Mouse (Mus musculus): ENCODE data around the gene Pxdc1.
A peak's percentile ranks its signal among the peaks of the same experiment; 100 is the strongest.

The Pxdc1 gene

DNA sequence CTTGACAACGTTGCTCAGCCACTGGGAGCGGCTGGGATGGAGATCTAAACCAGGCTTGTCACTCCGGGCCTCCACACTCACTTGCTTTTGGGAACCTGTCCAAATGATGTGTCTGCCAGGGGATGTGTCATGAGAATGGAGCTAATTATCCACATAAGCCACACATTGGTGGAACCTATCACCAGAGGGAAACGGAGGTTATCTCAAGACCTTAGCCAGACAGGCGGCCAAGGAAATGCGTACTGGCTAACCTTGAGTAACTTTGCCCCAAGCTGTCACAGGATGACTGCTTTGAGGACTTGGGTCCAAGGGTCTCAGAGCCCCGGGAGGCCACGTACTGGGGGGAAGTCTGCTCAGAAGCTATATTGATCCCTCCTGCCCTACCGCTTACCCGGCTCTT, 2.3 kb downstream of the Pxdc1 start:
- peak in 1 of 2 experiments; percentile 62 for DNase-seq

DNA sequence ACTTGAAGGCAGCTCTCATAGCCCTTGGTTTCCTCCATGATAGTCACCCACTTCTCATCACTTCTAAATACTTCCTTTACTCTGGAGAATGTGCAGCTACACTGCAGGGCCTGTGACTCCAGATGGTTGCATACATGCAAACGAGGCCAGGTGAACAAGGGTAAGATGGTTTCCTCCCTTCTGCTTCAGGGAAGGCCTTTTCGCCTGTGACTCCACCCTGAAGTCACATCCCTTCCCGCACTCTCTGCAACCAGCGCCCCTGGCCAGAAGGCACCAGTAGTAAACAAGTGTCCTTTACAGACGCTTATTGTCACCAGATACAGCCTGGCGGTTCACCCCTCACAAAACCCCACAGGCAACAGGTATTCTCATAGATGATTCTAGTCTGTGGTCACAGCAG, 2.9 kb downstream of the Pxdc1 start:
- no peak for DNase-seq

DNA sequence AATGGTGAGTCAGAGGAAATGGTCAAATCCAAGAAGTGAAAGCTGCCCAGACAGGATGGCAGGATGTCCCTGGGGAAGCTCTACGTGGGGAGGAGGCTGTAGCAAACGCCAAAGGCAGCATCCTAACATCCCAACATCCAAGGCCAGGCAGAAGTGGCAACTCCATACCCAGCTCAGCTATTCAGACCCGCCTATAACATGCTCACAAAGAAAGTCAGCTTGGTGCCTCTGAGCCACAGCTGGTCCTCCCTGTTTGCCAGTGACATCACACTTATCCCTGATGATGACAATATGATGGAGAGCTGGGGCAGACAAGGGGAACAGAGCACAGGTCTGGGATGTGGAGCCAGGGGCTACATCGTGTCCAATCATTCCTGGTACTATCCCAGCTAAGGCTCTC, 5.5 kb downstream of the Pxdc1 start:
- DNase-seq, result no peak

DNA sequence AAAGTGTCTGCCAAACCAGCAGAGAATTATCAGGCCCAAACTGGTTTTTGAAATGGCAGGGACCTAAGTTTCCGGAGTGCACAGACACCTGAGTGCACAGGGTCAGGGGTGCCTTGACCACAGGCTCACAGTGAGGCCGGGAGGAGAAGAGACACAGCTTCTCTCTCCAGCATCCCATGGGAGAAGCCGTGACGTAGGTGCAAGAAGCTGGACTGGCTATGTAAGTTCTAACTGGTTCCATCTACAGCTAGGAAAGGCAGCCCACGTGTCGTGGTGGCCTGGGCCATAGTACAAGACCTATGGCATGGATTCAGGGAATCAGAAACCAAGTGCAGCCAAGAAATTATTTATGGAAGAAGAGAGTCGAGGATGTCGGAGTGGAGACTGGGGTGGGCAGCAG, 6.1 kb downstream of the Pxdc1 start:
- DNase-seq, result no peak

DNA sequence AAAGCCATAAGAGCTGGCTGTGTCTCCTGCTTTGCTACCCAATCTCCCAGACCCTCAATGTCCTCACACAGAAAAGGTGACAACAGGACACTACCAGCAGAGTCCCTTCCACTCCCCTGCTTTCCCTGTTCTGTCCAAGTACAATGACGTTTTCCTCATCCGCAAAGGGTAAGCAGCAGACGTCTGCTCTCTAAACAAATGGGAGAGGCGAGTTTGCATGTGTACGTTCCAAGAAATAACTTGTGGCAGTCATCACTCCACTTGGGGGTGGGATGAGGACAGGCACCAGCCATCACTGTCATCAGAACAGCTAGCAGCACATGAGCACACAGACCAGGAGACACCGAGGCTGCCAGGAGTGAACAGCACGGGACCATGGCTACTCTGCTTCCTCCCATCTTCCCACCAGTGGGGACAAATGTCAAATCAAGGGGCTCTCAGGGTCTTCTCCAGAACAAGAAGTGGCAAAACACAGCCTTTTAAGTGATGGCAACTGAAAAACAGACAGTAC, 7.0 kb downstream of the Pxdc1 start:
- peak; percentile 34 to 48 for DNase-seq

DNA sequence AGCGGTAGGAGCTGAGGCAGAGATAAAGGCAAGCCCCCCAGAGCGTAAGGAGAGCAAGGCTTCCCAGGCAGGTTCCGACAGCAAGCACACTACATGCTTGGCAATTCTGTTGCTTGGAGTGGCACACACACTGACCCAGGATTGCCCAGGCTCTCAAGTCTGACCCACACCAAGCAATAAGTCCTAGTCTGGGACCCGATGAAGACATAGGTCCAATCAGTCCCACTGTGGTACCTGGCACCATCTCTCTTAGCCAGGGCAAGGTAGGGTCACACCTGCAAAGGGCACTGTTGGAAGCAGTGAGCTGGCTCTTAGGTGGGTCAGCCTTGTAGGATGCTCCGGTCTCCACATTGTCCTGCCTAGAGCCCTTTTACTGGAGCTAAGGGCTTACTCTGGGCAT, 7.8 kb downstream of the Pxdc1 start:
- no peak for DNase-seq

DNA sequence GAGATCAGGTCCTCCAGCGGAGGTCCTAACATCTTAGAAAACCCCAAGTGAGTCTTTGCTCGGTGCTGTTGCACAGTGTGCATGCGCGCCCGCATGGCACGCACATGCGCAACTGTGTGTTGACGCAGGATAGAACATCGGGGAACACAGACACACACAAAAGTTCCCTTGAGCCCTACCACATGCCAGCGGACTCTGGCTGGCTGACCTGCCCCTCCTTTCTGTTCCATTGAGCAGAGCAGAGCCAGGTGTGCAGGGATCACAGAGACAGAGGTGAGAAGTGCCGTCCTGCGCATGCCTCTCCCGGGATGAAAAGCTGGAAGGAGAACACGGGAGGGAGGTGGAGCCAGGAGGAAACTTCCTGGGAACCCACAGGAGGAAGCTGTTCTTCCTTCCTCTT, 8.9 kb downstream of the Pxdc1 start:
- DNase-seq, result no peak

DNA sequence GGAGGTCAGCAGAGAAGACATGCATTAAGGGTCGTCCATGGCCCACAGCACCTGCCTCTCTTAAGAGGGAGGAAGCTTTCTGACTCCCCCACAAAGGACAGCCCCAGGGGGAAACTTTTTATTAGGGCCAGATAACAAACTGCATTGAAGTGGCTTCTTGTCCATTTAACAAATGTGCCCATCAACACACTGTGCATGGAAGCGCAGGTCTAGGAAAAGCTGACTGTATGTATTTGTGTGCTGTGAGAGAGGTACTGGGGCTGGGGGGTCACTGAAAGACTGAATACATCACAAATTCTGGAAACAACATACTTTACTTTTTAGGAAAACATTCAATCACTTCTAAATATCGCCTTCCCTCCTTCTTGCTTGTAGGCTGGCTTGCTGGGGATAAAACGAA, 9.4 kb downstream of the Pxdc1 start:
- DNase-seq, result no peak

DNA sequence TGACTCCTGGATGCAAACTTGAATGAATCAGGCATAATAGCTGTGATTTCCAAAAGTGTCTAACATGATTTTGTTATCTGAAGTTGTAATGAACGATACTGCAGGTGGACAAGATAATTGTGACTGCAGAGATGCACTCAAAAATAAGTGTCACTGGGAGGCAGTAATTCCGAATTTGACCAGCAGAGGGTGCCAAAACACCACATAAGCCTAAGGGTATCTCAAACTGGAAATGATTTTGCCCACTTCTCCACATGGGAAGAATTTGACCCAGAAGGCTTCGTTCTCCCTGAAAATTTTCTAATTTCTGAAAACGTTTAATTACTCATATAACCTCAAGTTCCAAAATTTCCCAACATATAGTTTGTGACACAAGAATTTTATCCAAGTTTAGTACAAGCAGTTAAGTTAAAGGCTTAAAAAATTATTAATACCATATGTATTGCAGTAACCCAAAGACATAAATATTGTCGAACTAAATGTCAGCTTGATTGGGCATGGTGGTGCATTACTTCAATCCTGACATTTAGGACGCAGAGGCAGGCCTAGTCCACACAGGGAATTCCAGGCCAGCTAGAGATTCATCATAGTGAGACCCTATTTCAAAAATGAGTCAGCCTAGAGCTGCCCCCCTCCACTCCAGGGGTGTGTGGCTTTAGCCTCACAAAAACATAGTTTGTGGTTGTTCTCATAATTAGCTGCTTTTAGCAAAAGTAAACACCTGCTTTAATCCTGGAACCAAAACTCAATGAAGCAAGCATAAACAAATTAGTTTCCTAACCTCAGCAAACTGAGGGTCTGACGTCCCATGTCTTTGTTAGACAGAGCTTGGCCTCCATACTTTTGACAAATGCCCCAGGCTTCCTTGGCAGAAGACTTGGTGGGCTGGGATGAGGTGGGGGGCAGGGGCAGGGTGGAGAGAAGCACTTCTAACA, 10.1 kb downstream of the Pxdc1 start:
- peak in 1 of 2 experiments; percentile 68 for DNase-seq

DNA sequence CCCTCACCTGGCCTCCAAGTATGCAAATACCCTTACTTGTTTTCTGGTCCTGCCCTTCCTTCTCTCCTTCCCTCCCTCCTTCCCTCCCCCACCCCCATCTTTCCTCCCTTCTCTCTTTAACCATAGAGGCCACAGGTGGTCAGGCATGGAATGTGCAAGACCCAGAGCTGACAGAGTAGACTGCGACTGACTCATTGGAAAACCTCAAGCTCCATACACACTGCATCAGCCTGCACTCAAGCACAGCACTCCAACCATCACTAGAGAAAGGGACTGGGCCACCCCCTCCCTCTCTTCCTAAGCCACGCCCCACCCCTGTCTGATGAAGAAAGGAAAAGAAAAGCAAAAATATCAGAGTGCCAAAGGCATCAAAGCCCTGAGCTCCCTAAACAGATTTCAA, 12.2 kb downstream of the Pxdc1 start:
- DNase-seq, result no peak

DNA sequence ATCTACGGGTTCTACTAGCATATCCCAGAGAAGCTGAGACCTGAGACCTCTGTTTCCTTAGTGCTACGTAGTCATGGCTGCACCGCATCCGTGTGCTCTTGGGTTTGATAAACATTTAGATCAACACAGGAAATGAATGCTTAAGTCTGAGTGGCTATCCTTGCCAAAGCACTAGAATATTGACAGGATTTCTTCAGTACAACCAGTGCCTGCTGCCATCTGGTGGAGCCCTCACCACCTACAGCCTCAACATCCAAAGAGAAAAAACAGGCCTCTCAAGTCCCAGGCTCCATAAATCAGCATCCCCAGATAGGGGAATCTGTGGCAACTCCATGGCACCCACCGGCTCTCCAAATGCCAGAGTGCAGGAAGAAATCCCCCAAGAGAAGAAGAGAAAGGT, 17.3 kb downstream of the Pxdc1 start:
- peak; percentile 79 to 81 for DNase-seq

DNA sequence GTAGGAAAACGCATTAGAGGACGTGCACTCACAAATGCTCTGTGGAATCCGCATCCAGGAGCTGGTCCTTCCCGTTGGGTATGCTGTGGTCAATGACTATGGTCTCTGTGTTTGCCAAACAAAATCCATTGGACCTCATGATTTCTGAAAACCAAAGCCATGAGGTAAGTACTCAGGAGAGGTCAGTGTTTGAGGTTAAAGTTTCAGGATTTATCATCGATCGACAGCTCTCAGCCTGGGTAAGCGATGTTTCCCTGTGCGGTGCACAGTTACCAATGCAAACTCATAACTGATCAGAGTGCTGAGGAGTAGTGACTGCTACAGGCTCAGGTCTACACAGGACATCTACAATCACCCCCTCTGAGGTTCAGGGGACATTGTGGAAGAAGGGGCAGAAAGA, 23.0 kb downstream of the Pxdc1 start:
- no peak for DNase-seq

DNA sequence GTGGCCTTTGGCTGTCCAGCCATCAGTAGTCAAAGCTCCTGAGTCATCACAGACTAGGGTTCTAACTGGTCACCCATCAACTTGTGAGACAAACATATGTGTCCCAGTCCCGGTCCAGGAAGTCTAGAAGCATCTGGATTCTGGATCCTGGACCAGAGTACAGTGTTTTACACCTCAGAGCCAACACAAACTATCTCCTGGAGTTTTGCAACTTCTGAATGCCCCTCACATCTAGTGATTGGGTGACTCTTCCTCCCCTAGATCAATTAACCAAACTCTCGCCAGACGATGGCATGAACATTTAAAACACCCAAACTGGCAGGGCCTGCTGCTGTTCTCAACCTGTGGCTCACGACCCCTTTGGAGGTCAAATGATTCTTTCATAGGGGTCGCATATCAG, 23.5 kb downstream of the Pxdc1 start:
- no peak for DNase-seq

DNA sequence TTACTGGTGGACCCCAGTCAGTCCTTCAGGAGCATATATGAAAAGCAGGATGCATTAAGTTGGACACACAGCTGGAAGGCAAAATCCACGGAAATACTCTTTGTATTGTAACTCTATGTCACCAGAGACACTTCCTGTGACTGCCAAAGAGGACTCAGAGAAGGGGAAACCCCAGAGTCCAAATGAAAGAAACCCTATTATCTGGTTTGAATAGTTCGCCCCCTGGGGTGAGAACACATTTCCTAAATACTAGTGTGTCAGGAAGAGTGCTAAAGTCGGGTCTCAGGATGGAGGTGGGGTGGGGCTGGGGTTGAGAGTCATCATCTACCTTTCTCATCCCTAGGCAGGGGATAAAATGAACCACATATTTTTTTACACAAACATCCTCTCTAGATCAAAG, 25.8 kb downstream of the Pxdc1 start:
- no peak for DNase-seq

DNA sequence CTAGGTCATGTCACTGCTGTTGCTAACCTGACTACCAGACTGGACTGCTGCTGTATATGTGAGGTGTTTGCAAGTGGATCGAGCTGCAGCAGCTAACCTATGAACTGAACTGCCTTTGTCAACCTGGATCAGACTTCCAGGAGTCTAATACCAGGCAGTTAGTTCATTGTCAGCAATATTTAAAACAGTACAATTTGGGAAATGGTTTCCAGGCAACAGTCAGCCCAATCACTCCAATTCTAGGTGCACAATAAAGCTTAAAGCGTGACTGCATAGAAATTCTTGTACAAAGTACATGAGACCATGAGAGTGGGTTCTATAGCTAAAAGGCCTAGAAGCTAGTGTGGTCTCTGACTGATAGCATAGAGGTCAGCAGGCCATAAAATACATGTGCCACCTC, 28.9 kb downstream of the Pxdc1 start:
- DNase-seq, result no peak

DNA sequence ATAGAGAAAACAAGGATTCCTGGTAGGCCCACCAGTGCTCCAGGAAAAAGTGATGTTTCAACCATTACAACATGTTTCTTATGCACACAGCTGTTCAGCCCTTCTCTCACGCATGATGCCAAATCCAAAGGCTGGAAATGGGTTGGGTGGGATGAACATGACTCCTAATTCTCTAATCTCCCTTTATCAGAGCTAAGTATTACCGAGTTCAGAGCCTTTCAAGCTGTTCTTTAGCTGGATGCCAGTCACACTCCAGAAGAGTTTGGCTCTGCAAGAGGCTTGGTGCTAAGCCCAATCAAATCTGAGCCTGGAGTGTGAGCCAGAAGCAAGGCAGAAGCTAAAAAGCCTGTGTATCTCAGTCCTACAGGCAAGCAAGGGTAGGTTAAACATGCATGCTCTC, 40.9 kb downstream of the Pxdc1 start:
- DNase-seq, result peak in 1 of 2 experiments; percentile 27

DNA sequence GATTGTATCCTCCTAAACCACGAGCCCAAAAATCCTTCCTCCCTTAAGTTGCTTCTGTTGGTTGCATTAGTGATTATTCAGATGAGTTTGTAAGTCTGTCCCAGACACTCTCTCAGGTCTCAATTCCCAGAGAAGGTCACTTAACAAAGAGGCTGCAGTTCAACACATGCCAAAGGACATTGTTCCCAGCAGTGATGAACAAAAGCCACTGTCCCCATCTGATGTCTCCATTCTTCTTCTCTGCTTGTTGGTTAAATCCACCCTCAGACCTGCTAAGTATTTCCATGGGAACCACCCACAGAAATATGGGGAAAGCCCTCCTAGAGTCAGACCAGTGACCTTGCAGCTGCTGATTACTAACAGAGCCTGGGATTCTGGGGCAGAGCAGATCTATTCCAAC, 43.6 kb downstream of the Pxdc1 start:
- DNase-seq, result no peak

DNA sequence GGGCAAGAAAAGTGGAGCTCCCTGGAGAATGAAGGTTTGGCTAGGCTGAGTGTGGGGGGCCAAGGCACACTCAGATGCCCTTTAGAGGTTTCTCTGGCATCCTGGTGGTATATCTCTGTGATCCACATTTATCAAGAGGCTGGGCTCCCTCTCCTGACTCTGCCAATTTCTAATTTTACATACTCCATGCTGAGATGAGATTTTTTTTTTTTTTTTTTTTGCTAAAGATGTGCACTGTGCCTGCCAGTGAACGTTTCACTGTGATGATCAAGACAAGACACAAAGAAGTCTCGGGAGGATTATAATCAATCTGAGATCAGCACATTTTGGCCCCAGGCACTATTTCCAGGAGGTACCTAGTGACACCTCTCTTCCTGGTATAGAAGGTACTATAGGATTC, 46.2 kb downstream of the Pxdc1 start:
- DNase-seq, result no peak

DNA sequence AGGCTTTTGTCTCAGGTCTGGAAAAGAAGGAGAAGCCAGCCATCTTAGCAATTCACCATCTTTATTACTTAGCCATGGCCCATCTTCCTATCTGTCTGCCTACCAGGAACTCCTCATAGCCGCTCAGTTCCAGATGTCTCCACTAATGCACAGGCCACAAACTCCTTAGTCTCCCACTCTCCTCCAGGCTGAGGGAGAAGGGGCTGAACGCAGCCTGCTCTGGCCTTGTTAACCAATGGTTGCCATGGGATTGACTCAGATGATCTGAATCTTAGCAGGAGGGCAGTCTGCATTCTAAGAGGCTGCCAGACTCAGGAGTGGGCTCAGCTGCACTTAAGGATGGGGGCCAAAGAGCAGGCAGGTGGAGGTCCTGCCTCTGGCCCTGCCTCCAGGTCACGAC, 47.4 kb downstream of the Pxdc1 start:
- no peak for DNase-seq

DNA sequence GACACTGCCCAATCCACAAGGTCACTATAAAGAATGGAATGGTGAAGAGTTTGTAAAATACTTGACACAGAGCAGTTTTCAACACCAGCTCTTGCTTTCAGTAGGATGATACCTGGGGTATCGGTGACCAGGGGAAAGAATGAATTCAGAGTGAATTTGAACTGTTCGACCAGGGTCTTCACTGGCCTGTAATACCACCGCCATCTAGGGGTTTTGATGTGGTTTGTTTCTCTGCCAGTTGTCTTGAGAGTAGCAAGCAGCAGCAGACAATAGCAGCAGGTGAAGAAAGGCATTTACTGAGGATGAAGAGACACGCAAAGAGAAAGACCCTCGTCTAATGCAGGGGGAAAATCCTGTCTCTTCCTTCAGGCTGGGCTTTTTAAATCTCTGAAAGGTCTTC, 48.1 kb downstream of the Pxdc1 start:
- no peak for DNase-seq

DNA sequence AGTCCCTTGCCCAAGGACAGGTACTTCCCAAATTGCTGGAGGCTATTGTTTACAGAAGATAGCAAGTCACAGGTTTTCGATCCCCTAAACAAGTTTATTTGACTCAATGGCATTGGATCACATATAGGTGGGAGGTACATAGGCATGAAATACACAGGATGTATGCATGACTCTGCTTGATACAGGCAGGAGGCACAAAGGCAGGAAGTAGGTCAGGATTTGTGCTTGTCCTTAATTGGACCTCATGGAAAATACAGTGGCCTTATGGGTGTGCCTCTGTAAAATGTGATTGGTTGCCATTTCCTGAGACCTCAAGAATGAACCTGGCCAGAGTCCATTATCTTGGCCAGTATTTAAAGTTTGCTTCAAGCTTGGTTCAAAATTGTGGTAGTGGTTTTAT, 48.9 kb downstream of the Pxdc1 start:
- no peak for DNase-seq

DNA sequence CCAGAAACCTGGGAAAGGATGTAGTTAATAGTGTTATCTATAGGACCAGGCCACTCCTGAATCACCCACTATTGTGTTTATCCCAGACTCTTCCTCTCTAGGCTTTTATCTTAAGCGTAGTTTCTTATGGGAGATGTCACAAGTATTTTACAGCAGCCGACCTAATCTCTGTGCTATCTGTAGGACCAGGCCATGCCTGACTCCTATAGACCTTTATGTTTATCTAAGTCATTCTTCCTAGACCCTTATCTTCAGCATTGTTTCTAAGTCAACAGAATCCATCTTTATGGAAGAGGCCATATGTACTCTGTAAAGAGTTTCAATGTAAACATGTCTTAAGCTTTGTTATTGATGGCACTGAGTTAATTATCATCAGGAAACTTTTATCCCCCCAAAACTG, 50.5 kb downstream of the Pxdc1 start:
- DNase-seq, result no peak

DNA sequence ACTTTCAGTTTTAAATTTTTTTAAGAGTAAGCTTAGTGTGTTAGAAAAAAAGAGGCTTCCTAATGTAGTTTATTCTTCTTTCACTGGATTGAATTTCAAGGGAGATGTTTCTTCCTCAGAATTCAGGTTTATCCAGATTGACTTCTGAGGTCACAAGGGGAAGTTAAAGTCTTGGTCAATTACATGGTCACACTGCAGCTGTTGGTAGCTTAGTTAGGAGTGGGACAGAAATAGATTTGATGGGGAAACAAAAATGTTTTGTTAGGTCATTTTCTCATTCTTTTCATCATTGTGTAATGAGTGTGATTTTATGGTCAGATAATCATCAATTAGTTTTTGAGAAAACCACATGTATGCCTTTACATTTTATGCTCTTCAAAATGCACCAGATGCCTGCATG, 56.5 kb downstream of the Pxdc1 start:
- no peak for DNase-seq

Measured in lung, postnatal 4 days (tissue).